Mouse (Mus musculus): ENCODE results near the gene C2cd2l. TPM values are rescaled to one million over a fixed set of nuclear protein-coding genes. Genes with fewer than 3 reads are reported as not detected.

C2cd2l gene
- total RNA-seq, 2 experiments from 2014 or later, result 16.3 to 16.5 TPM

GRCm38 (mm10) chr9:44266478-44267226 lies 53.4 kb downstream of the C2cd2l start:
- no peak for DNase-seq

DNA sequence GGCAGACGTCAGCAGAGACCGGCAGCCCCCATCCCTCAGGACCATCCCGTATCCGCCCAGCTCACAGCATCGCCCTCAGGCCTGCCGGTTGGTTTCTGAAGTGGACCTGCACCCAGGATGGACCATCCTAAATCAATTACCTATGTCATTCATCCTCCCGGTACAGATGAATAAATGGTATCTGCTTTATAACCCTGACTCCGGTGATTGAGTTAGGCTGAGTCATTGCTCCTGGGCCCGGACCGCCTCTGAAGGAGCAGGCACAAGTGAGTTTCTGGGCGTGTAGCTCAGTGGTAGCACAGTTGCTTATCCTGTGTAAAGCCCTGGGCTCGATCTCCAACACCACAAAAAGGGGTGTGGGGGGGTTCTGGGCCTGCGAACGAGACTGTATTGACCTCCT lies 58.7 kb downstream of the C2cd2l start:
- no peak for DNase-seq

Small RNAs within 50 kb of the gene (microRNA-seq; reads per million reads assigned to microRNA genes)
- 0 reads per million in 2 experiments for gene Gm44335

Other genes starting within 250 kb of the C2cd2l start
- gene Mfrp, start 218.6 kb downstream of the C2cd2l start, total RNA-seq (2021), result not detected
- gene C1qtnf5, start 213.0 kb downstream of the C2cd2l start, total RNA-seq (2021), result 1 to 10 TPM; 8.5 to 9.7 TPM
- gene Gm49380, start 206.8 kb downstream of the C2cd2l start, total RNA-seq (2021), result not detected
- gene Rnf26, start 206.8 kb downstream of the C2cd2l start, total RNA-seq (2021), result 10 to 100 TPM; 22.3 to 24.7 TPM
- 100 to 1,000 TPM; 204 to 213 TPM for gene Mcam, start 185.8 kb downstream of the C2cd2l start, total RNA-seq (2021)
- gene Cbl, start 86.2 kb downstream of the C2cd2l start, total RNA-seq (2021), result 10 to 100 TPM; 28.5 to 28.8 TPM
- not detected for gene Ccdc153, start 79.6 kb downstream of the C2cd2l start, total RNA-seq (2021)
- gene Pdzd3, start 68.8 kb downstream of the C2cd2l start, total RNA-seq (2021), result 1 to 10 TPM in 1 of 2 experiments, under 1 TPM in 1; 0.92 to 1.0 TPM
- gene Nlrx1, start 51.7 kb downstream of the C2cd2l start, total RNA-seq (2021), result 10 to 100 TPM; 13.8 to 15.3 TPM
- 1 to 10 TPM; 1.2 to 1.5 TPM for gene Abcg4, start 31.7 kb downstream of the C2cd2l start, total RNA-seq (2021)
- 10 to 100 TPM; 15.4 to 16.3 TPM for gene Hinfp, start 14.6 kb downstream of the C2cd2l start, total RNA-seq (2021)
- 10 to 100 TPM; 24.1 to 25.0 TPM for gene Dpagt1, start 5.7 kb upstream of the C2cd2l start, total RNA-seq (2021)
- gene H2afx, start 14.4 kb upstream of the C2cd2l start, total RNA-seq (2021), result 100 to 1,000 TPM; 157 to 164 TPM
- 10 to 100 TPM; 54.0 to 60.6 TPM for gene Hmbs, start 23.9 kb upstream of the C2cd2l start, total RNA-seq (2021)
- gene Vps11, start 41.4 kb upstream of the C2cd2l start, total RNA-seq (2021), result 10 to 100 TPM; 20.9 to 21.6 TPM
- 10 to 100 TPM; 42.1 to 45.8 TPM for gene Hyou1, start 59.2 kb upstream of the C2cd2l start, total RNA-seq (2021)
- 10 to 100 TPM; 21.9 to 26.1 TPM for gene Slc37a4, start 76.6 kb upstream of the C2cd2l start, total RNA-seq (2021)
- gene Rps25, start 86.9 kb upstream of the C2cd2l start, total RNA-seq (2021), result 1,000 to 10,000 TPM; 1,107 to 1,153 TPM
- gene Trappc4, start 87.3 kb upstream of the C2cd2l start, total RNA-seq (2021), result 10 to 100 TPM; 41.4 to 42.4 TPM
- 10 to 100 TPM; 14.3 to 14.7 TPM for gene Ccdc84, start 98.3 kb upstream of the C2cd2l start, total RNA-seq (2021)
- not detected for gene Foxr1, start 120.9 kb upstream of the C2cd2l start, total RNA-seq (2021)
- not detected for gene Upk2, start 134.7 kb upstream of the C2cd2l start, total RNA-seq (2021)
- 10 to 100 TPM; 56.8 to 64.0 TPM for gene Bcl9l, start 162.5 kb upstream of the C2cd2l start, total RNA-seq (2021)
- gene Cxcr5, start 241.6 kb upstream of the C2cd2l start, total RNA-seq (2021), result under 1 TPM; 0.14 to 0.29 TPM

Data from heart, postnatal 4 days (tissue).